Mouse (Mus musculus) embryonic facial prominence, embryonic 11.5 days (tissue): ENCODE measurements at regions not wholly inside any gene's neighbourhood (a gene's known extent, or its start where the extent isn't known, plus 50 kb on each side); places are given as distances from the start of the nearest gene placed in this dataset.

ENCODE experiments used
- ATAC-seq: fragments of 200-750 bp; cut with Nextera tagmentation; replicated peaks from 2 replicates; pipeline ENCODE4 v1.8.0; 2017; ENCODE audit warnings: low read depth; ENCODE audit not compliant: insufficient number of reproducible peaks, low FRiP score, low TSS enrichment
- DNase-seq: peaks from one replicate; pipeline ENCODE4 v3.0.0-alpha.2; 2015; ENCODE audit warnings: low spot score
- H3K27ac ChIP-seq: fragments of 300-500 bp; sonication (generic); replicated peaks from 2 replicates; pipeline ENCODE4 v1.5.1; 2014; ENCODE audit warnings: mild to moderate bottlenecking, low read depth, low read length, control low read depth
- H3K27me3 ChIP-seq: fragments of 300-500 bp; sonication (generic); 2 replicates; pipeline ENCODE4 v1.6.1; 2014; ENCODE audit warnings: mild to moderate bottlenecking, low read length, moderate library complexity, mixed read lengths; ENCODE audit not compliant: control insufficient read depth, insufficient read depth
- H3K36me3 ChIP-seq: fragments of 300-500 bp; sonication (generic); replicated peaks from 2 replicates; pipeline ENCODE4 v1.6.1; 2014; ENCODE audit warnings: low read depth, mild to moderate bottlenecking, low read length, moderate library complexity, mixed read lengths; ENCODE audit not compliant: control insufficient read depth, insufficient read depth
- H3K4me1 ChIP-seq: fragments of 300-500 bp; sonication (generic); 2 replicates; pipeline ENCODE4 v1.6.1; 2014; ENCODE audit warnings: low read length, mixed read lengths; ENCODE audit not compliant: control insufficient read depth, insufficient read depth
- H3K4me2 ChIP-seq: fragments of 300-500 bp; sonication (generic); 2 replicates; pipeline ENCODE4 v1.6.1; 2014; ENCODE audit warnings: low read depth, mild to moderate bottlenecking, control low read depth, low read length, moderate library complexity
- H3K4me3 ChIP-seq: fragments of 300-500 bp; sonication (generic); 2 replicates; pipeline ENCODE4 v1.5.1; 2014; ENCODE audit warnings: low read depth, low read length, control low read depth
- H3K9ac ChIP-seq: fragments of 300-500 bp; sonication (generic); replicated peaks from 2 replicates; pipeline ENCODE4 v1.6.1; 2014; ENCODE audit warnings: mild to moderate bottlenecking, control low read depth, low read length
- H3K9me3 ChIP-seq: fragments of 300-500 bp; sonication (generic); replicated peaks from 2 replicates; pipeline ENCODE4 v1.6.1; 2016; ENCODE audit warnings: mild to moderate bottlenecking, low read length, inconsistent platforms, mixed read lengths; ENCODE audit not compliant: control insufficient read depth
- WGBS: fragments of 180-500 bp; shearing (Covaris S2); extraction: QIAGEN DNeasy Blood & Tissue Kit; methylation state at CpG from one replicate; pipeline ENCODE4 v1.1.7; 2014; 5-methylcytosine and 5-hydroxymethylcytosine counted together

- no peak overlapping the region for H3K4me2 ChIP-seq
- no peak overlapping the region for H3K9ac ChIP-seq
- peak; percentile 8 for DNase-seq
- ATAC-seq, result no peak
- H3K4me1 ChIP-seq, result no peaks in the 10 kb centered on the region
- no peak overlapping the region for H3K4me3 ChIP-seq
- no peaks in the 10 kb centered on the region for H3K9me3 ChIP-seq
- no peaks in the 10 kb centered on the region for H3K27me3 ChIP-seq
- WGBS, result 54% methylated on average over 12 of the region's 12 CpGs
- H3K27ac ChIP-seq, result no peak overlapping the region
- no peaks in the 10 kb centered on the region for H3K36me3 ChIP-seq
These were observed 113.2 kb upstream of the Fggy start for GRCm38 (mm10) chr4:95443854-95444811.

GRCm38 (mm10) chr4:95450286-95450685 is 107.0 kb upstream of the Fggy start:
- Histone ChIP-seq H3K4me3 (no peak overlapping the region), H3K4me2 (no peak overlapping the region), H3K9me3 (no peaks in the 10 kb centered on the region), H3K9ac (no peak overlapping the region), H3K27me3 (no peaks in the 10 kb centered on the region), H3K36me3 (no peaks in the 10 kb centered on the region), H3K4me1 (no peaks in the 10 kb centered on the region), H3K27ac (no peak overlapping the region)
- ATAC-seq (no peak), DNase-seq (no peak)
- 88% methylated on average over 1 of the region's 1 CpGs for WGBS

- Histone ChIP-seq H3K4me3 (no peak overlapping the region), H3K9ac (no peak overlapping the region), H3K27me3 (no peaks in the 10 kb centered on the region), H3K27ac (no peak overlapping the region), H3K4me1 (no peaks in the 10 kb centered on the region), H3K9me3 (no peaks in the 10 kb centered on the region), H3K4me2 (no peak overlapping the region), H3K36me3 (no peaks in the 10 kb centered on the region)
- ATAC-seq, result no peak
- no peak for DNase-seq
- WGBS, result 86% methylated on average over 3 of the region's 3 CpGs
These were observed 105.5 kb upstream of the Fggy start for GRCm38 (mm10) chr4:95451831-95452230.

GRCm38 (mm10) chr4:95456318-95456717 is 101.0 kb upstream of the Fggy start:
- H3K9ac ChIP-seq, result no peak overlapping the region
- ATAC-seq (no peak), DNase-seq (peak; percentile 52)
- H3K4me3 ChIP-seq, result no peak overlapping the region
- no peaks in the 10 kb centered on the region for H3K36me3 ChIP-seq
- no peak overlapping the region for H3K27ac ChIP-seq
- 39% methylated on average over 1 of the region's 1 CpGs for WGBS
- no peaks in the 10 kb centered on the region for H3K9me3 ChIP-seq
- no peaks in the 10 kb centered on the region for H3K27me3 ChIP-seq
- H3K4me1 ChIP-seq, result no peaks in the 10 kb centered on the region
- no peak overlapping the region for H3K4me2 ChIP-seq

- no peaks in the 10 kb centered on the region for H3K9me3 ChIP-seq
- no peaks in the 10 kb centered on the region for H3K27me3 ChIP-seq
- H3K9ac ChIP-seq, result no peak overlapping the region
- ATAC-seq (no peak), DNase-seq (no peak)
- no peaks in the 10 kb centered on the region for H3K36me3 ChIP-seq
- H3K27ac ChIP-seq, result no peak overlapping the region
- no peak overlapping the region for H3K4me2 ChIP-seq
- H3K4me1 ChIP-seq, result no peaks in the 10 kb centered on the region
- H3K4me3 ChIP-seq, result no peak overlapping the region
- 90% methylated on average over 5 of the region's 5 CpGs for WGBS
These were observed 100.4 kb upstream of the Fggy start for GRCm38 (mm10) chr4:95456943-95457342.

DNA sequence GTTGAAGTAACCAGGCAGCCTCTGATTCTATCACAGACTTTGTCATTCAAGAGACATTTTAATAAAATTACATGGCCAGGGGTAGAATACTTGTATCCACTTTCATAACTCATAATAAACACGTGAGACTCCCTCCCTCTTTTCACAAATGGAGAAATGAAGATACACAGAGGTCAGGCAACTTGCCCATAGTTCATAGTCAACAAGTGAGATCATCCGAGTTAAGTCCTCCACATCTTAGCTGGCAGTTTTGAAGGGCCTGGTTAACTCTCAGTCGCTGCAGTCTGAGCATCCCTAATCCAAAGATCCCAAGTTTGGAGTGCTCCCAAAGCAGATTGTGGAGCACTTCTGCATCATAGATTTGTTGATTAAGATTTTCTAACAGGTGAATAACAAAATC is 94.8 kb upstream of the Fggy start:
- ATAC-seq (no peak), DNase-seq (no peak)
- no peak overlapping the region for H3K9ac ChIP-seq
- H3K4me1 ChIP-seq, result no peaks in the 10 kb centered on the region
- H3K4me3 ChIP-seq, result no peak overlapping the region
- 75% methylated on average over 3 of the region's 3 CpGs for whole genome bisulfite sequencing
- no peaks in the 10 kb centered on the region for H3K9me3 ChIP-seq
- H3K27me3 ChIP-seq, result no peaks in the 10 kb centered on the region
- no peak overlapping the region for H3K27ac ChIP-seq
- H3K36me3 ChIP-seq, result no peaks in the 10 kb centered on the region
- no peak overlapping the region for H3K4me2 ChIP-seq

DNA sequence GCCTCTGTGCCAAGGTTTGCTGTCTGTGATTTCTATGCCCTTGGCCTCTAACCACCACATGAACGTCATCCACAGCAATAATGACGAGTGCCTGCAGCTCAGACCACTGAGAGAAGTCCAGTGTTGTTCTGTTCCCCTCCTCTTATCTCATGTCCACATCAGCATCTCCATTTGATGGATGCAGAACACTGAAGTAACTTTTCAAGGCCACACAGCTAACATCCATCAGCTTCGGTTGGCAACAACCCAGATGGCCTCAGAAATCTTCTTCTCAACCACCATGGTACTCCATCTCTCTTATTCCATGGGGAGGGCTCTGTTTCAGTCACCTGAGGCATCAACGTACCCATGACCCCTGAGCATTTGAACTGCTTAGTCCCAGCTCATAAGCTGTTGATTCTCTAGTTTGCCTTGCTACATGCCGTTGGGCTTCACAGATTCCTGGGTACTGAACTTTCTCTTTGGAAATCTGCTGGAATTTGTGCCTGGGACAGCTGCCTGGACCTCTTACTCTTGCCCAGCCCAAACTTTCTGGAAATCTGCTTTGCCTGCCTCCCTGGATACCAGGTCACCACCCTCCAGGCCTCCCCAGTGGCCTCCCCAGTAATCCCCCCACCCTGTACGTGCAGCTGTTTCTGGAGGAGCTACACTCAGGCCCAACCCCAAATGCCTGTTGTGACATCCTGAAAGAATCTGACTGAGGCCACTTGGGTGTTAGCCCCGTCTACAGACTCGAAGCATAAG is 94.1 kb upstream of the Fggy start:
- Histone ChIP-seq H3K36me3 (no peaks in the 10 kb centered on the region), H3K4me2 (no peak overlapping the region), H3K4me3 (no peak overlapping the region), H3K9me3 (no peaks in the 10 kb centered on the region), H3K27me3 (no peaks in the 10 kb centered on the region), H3K27ac (no peak overlapping the region), H3K4me1 (no peaks in the 10 kb centered on the region), H3K9ac (no peak overlapping the region)
- ATAC-seq, result no peak
- no peak for DNase-seq
- 78% methylated on average over 8 of the region's 8 CpGs for WGBS

GRCm38 (mm10) chr4:95466647-95467046 is 90.7 kb upstream of the Fggy start:
- no peak for ATAC-seq
- no peaks in the 10 kb centered on the region for H3K9me3 ChIP-seq
- H3K4me3 ChIP-seq, result no peak overlapping the region
- H3K27me3 ChIP-seq, result no peaks in the 10 kb centered on the region
- WGBS, result 65% methylated on average over 2 of the region's 2 CpGs
- no peak overlapping the region for H3K27ac ChIP-seq
- H3K4me1 ChIP-seq, result no peaks in the 10 kb centered on the region
- no peak overlapping the region for H3K9ac ChIP-seq
- no peaks in the 10 kb centered on the region for H3K36me3 ChIP-seq
- DNase-seq, result no peak
- no peak overlapping the region for H3K4me2 ChIP-seq
